Mouse (Mus musculus) testis, postnatal 10 days (tissue): ENCODE data around the gene Gm21818.
"Not testable (repeated sequence)": the region's sequence is repeated elsewhere in the genome, so short reads cannot be mapped to it uniquely, and the experiment has no call there.

Experiments used
- DNase-seq: peaks from one replicate; pipeline ENCODE4 v3.0.0; 2021; ENCODE audit warnings: low spot score

The Gm21818 gene

GRCm38 (mm10) chr13:120172133-120172532 is at the start of gene Gm21818:
TSS of gene Gm21818 (plus strand) at chr13:120172433.
- not testable (repeated sequence) for DNase-seq

DNA sequence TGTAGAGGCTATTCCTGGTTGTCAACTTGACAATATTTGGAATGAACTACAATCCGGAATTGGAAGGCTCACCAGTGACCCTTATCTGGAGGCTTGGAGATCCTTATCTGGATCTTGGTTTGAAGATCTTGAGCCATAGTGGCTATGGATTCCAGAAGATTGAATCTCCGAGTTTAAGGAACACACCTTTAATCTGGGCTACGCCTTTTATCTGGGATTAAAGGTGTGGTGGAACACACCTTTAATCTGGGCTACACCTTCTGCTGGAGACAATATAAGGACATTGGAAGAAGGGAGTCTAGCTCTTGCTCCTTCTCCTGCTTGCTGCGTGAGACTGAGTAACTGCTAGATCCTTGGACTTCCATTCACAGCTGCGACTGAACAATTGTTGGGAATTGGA is 32.3 kb upstream of the Gm21818 start, which contains the start of gene Gm20767:
Gene Gm20767 (plus strand): TSS at position 301 of the 400 bp plus-strand sequence.
- not testable (repeated sequence) for DNase-seq

DNA sequence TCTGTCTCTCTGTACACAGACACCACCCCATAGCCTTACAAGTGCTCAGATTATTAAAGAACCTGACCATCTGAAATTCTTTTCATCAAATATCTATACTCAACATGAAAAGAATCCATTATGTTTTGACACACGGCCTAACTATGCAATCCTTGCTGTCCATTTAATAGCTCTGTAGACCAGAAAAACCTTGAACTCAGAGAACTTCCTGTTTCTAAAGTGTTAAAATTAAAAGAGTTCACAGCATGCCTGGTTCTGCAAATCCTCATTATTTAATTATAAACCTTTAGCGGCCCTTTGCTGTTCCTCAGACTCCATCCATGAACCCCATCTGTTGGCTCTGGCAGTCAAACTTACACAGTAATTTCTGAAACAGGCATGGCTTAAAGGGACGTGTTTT is 29.9 kb upstream of the Gm21818 start:
- DNase-seq: not testable (repeated sequence)

DNA sequence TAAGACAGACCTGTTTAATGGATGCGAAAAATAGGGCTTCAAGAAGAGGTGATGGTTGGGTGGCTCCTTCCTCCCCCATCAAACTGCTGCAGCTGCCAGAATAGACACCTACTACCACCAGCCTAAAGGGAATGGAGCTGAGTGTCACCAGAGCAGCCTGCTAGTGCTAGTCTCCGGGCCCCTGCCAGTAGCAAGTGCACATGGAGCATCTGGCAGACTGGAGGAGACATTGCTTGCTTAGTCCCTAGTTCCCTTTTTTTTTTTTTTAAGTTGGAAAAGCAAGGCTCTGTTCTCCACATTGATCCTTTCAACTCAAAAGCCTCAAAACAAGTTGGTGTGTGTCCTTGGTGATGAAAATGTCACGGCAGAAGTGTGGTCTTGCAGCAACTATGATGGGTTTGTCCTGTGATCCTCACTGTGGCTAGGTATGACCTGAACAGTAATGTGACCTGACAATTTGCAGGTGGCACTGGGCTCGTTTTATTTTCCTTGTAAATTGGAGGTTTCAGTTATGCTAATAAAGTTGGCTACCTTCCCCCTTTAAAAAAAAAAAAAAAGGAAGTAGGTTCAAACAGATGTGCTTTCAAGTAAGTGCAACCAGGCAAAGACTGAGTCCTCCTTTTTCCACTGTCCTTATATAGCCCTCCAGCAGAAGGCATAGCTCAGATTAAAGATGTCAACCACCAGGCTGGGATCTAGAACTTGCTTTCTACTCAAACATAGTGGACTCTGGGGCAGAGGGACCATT is 22.4 kb upstream of the Gm21818 start:
- not testable (repeated sequence) for DNase-seq

DNA sequence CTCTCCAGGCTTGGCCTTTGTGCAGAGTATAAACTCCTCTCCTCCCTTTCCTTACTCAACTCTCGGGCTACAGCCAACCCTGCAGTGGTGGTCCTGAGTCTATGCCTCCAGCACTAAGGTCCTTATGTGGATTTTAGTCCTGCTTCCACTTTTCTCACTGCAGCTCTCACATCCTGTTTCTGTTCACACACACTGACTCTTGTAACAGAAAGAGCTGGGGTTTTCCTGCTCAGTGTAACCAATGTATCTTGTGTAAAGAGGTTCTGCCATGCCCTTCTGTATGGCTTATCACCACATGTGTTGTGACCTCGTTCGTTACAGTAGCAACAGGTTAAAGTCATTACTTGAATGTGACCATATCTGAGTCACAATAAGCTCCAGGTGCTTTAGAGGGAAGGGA is 21.6 kb upstream of the Gm21818 start:
- DNase-seq: not testable (repeated sequence)

DNA sequence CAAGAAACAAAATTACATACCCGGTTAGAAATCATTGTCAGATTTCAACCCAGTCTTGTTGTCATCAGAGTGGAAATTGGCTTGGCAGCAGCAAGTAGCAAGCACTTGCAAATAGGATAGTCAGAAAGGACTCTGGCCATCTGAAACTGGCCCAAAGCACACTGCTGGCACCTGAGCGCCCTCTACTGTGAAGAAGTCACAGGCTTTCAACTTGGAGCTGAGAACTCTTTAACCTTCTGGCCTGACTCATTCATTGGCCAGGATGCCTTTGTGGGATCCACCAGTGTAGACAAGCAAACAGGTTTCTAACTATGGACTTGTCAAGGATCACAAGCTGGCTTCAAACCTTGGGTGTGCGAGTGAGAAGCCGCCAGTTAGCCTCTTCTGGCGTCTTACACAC is 3.9 kb upstream of the Gm21818 start:
- peak; percentile 42 for DNase-seq

DNA sequence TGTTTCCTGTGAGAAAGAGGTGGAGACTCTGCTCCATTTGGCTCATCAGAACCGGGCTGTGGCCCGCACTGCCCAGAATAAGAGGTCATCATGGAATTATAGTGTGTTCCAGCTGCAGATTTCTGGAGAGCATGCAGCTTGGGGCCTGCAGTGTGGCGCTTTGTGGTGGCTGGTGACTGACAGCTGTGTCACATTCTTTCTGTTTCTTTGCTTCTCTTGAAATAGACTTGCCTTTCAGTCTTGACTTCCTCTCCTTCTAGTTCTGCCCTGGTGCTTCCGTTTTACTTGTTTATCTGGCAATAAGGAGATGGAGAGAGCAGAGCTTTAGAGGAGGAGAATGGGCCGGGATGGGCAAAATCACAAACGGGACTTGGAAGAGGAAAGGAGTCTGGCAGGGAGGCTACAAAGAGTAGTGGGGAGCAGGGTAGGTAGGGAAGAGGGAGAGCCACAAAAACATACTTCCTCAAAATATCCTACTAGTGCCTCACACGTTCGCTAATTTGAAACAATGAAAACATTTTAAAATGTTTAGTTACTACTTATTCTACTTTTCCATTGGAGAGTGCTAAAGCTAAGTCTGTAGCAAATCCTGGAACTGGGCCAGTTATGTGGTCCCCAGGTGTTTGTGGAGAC is 24.1 kb downstream of the Gm21818 start:
- DNase-seq: not testable (repeated sequence)

DNA sequence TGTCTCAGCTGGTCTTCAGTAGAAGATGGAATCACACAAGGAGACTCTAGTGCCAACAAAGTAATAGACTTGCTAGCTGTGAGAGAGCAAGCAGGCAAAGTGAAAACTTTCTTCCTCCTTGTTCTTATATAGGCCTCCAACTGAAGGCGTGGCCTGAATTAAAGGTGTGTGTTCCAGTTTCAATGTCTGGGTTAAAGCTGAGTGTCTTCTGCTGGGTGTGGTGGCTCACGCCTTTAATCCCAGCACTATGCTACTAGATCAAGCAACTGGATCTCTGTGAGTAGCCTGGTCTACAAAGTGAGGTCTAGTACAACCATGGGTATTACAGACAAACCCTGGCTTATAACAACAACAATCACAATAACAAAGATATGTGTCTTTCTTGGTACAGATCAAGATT is 43.6 kb downstream of the Gm21818 start, which contains the start of gene Gm21762:
Gene Gm21762 (minus strand): TSS at position 101 of the 400 bp plus-strand sequence.
- not testable (repeated sequence) for DNase-seq

GRCm38 (mm10) chr13:120220922-120221321 is 48.7 kb downstream of the Gm21818 start:
- DNase-seq: not testable (repeated sequence)

DNA sequence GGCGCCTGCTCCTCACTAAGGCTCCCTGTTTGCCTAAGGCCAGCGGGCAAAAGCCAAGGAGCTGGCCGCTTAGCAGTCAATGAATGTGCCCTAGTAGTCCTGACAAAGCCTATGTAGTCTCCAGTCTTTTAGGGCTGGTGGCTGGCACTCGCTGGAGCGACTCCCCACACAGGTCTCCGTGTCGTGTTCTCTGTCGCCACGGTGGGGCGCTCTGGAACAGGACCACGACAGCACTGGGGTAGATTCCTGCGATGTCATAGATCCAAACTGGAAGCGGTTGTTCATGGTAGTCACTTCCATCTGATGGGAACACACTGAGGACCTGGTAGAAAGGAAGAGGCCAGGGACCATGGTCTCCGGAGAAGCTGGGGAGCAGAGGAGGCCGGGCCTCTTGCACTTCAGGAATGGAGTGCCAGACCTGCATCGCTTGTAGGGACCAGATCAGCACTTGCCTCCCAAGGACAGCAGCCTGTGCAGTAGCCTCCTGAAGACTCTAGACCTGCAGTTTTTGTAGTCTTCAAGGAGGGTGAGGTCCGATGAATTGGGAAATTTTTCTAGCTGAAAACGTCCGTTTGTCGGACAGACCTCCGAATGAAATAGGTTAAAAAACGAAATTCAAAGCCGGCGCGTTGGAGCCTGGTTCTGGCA is 50.9 kb downstream of the Gm21818 start:
- DNase-seq: not testable (repeated sequence)
